Mouse (Mus musculus) limb, embryonic 11.5 days (tissue): ENCODE data around the gene Inpp5d. TPM values are rescaled to one million over a fixed set of nuclear protein-coding genes. Genes with fewer than 3 reads are reported as not detected.

Experiments
- ATAC-seq: fragments of 200-750 bp; cut with Nextera tagmentation; 2 replicates; pipeline ENCODE4 v1.8.0; 2017; ENCODE audit warnings: low read depth; ENCODE audit not compliant: insufficient number of reproducible peaks, low FRiP score, low TSS enrichment
- DNase-seq: peaks from one replicate; pipeline ENCODE4 v3.0.0-alpha.2; 2015; ENCODE audit warnings: low spot score
- H3K27ac ChIP-seq: fragments of 300-500 bp; sonication (generic); replicated peaks from 2 replicates; pipeline ENCODE4 v1.5.1; 2014; ENCODE audit warnings: low read depth, mild to moderate bottlenecking, low read length
- H3K27me3 ChIP-seq: fragments of 300-500 bp; sonication (generic); 2 replicates; pipeline ENCODE4 v1.6.1; 2014; ENCODE audit warnings: mild to moderate bottlenecking, low read length, mixed read lengths; ENCODE audit not compliant: control insufficient read depth, insufficient read depth
- H3K36me3 ChIP-seq: fragments of 300-500 bp; sonication (generic); 2 replicates; pipeline ENCODE4 v1.6.1; 2014; ENCODE audit warnings: mild to moderate bottlenecking, low read length, moderate library complexity, mixed read lengths; ENCODE audit not compliant: control insufficient read depth, insufficient read depth
- H3K4me1 ChIP-seq: fragments of 300-500 bp; sonication (generic); 2 replicates; pipeline ENCODE4 v1.6.1; 2014; ENCODE audit warnings: low read length, mixed read lengths; ENCODE audit not compliant: control insufficient read depth, insufficient read depth
- H3K4me2 ChIP-seq: fragments of 300-500 bp; sonication (generic); 2 replicates; pipeline ENCODE4 v1.6.1; 2014; ENCODE audit warnings: low read depth, mild to moderate bottlenecking, moderate library complexity; ENCODE audit not compliant: severe bottlenecking
- H3K4me3 ChIP-seq: fragments of 300-500 bp; sonication (generic); 2 replicates; pipeline ENCODE4 v1.5.1; 2014; ENCODE audit warnings: low read depth, low read length
- H3K9ac ChIP-seq: fragments of 300-500 bp; sonication (generic); 2 replicates; pipeline ENCODE4 v1.6.1; 2014; ENCODE audit warnings: mild to moderate bottlenecking, low read length
- H3K9me3 ChIP-seq: fragments of 300-500 bp; sonication (generic); 2 replicates; pipeline ENCODE4 v1.6.1; 2016; ENCODE audit warnings: low read length; ENCODE audit not compliant: control insufficient read depth
- WGBS: fragments of 180-500 bp; shearing (Covaris S2); extraction: QIAGEN DNeasy Blood & Tissue Kit; methylation state at CpG from one replicate; pipeline ENCODE4 v1.1.7; 2014; 5-methylcytosine and 5-hydroxymethylcytosine counted together
- polyA plus RNA-seq: library from polyadenylated mRNA; unstranded; fragments of >200 nt; fragmentation: Nextera tagmentation; extraction: Ambion mirVana; gene quantifications from 2 replicates; pipeline ENCODE4 v1.2.1, GENCODE M21; 2014

The Inpp5d gene
- polyA plus RNA-seq, 1 experiment from 2014 or later, result 5.4 TPM

DNA sequence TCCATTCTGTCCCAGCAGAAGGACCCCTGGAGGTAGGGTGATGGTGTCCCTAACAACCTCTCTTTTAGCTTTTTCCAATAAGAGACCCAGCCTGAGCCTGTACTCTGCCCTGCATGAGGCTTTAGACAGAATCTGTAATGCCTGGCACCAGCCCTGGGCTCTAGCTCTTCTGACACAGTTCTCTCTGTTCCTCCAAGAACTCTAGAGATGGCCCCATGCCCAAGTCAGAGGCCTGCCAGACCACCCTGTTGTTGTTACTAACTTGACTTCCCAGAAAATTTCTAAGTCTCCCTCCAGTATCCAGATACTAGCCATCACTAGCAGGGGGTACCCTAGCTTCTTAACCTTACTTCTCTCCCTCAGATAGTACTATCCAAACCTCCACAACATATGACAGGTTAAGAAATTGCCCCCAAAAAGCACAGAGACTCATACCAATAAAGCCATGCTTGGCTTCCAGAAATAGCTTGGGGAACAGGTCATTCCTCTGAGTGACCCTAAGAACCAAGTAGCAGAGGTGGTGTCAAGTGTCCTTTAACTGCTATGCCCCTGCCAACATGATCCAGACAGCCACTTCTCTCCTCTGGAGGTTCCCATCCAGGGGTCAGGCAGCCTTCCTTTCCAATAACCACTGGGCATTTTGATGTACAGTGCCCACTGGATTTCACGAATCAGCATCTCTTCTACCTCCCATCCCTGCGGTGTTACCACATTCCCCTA lies 5.4 kb upstream of the Inpp5d start:
- no peak for ATAC-seq
- no peaks in the 10 kb centered on the region for H3K4me1 ChIP-seq

DNA sequence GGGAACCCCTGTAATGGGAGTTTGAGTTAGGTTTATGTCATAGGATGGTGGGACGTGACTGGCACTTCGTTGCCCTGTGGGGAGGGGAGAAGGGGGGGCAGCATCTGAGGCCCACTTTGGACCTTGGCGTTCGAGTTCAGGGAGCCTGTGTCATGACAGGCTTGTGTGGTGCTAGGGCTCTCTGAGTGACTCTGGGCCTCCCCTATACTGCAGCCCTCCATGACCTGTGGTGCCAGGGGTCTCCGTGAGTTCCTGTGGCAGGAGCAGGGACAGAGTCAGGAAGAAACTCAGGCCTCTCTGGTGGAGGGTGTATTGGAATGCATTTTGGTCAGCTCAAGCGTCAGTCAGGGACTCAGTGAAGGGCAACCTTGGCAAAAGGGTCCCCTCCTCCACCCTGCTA lies 581 bp downstream of the Inpp5d start:
- Histone ChIP-seq H3K4me2 (no peak overlapping the region), H3K27ac (no peak overlapping the region), H3K4me1 (no peaks in the 10 kb centered on the region), H3K4me3 (no peak overlapping the region), H3K9ac (no peak overlapping the region; the same call in 1 of the 2 replicates), H3K9me3 (no peaks in the 10 kb centered on the region), H3K36me3 (no peaks in the 10 kb centered on the region), H3K27me3 (no peaks in the 10 kb centered on the region)
- WGBS, result 78% methylated on average over 6 of the region's 6 CpGs
- no peak for ATAC-seq
- no peak for DNase-seq

More for the DNA sequence above, 5.4 kb upstream of the Inpp5d start:
- Histone ChIP-seq H3K27ac (no peak overlapping the region), H3K9me3 (no peaks in the 10 kb centered on the region), H3K4me3 (no peak overlapping the region), H3K36me3 (no peaks in the 10 kb centered on the region), H3K4me2 (no peak overlapping the region), H3K27me3 (no peaks in the 10 kb centered on the region), H3K9ac (no peak overlapping the region)
- WGBS, result 93% methylated on average over 2 of the region's 2 CpGs
- DNase-seq, result no peak

DNA sequence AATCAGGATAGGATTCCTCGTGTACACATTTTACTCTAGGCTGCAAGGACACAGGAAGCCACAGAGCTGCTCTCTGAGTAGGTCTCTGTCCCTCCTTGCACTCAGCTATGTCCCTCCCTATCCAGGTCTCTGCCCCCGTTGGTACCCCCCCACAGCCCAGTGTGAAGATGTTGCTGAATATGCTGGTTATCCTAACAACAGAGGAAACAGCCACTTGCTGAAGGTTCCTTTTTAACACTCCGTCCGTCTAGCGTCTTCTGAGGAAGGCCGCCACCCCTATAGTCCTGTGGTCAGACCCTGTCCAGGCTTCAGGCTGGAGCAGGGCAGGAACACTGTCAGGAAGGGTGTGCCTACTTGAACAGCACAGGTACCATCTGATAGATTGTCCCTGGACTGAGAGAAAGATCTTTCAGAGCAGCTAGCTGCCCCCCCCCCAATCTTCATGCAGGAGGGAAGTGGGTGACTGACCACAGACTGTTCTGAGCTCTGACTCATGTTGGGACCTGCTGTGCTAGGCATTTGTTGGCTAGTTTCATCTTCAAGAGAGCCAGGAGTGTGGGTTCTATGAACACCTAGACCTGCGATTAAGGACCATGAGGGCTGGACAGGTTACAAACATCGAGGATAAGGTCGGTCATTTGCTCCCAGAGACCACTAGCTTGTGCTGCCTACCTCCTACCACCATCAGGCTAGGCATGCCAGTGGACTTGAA lies 1.2 kb downstream of the Inpp5d start:
- no peak overlapping the region for H3K27ac ChIP-seq
- no peaks in the 10 kb centered on the region for H3K9me3 ChIP-seq
- H3K9ac ChIP-seq, result no peak overlapping the region
- ATAC-seq (no peak), DNase-seq (no peak)
- H3K4me1 ChIP-seq, result no peaks in the 10 kb centered on the region
- 92% methylated on average over 9 of the region's 9 CpGs for WGBS
- no peaks in the 10 kb centered on the region for H3K36me3 ChIP-seq
- no peak overlapping the region for H3K4me2 ChIP-seq
- no peaks in the 10 kb centered on the region for H3K27me3 ChIP-seq
- no peak overlapping the region for H3K4me3 ChIP-seq

DNA sequence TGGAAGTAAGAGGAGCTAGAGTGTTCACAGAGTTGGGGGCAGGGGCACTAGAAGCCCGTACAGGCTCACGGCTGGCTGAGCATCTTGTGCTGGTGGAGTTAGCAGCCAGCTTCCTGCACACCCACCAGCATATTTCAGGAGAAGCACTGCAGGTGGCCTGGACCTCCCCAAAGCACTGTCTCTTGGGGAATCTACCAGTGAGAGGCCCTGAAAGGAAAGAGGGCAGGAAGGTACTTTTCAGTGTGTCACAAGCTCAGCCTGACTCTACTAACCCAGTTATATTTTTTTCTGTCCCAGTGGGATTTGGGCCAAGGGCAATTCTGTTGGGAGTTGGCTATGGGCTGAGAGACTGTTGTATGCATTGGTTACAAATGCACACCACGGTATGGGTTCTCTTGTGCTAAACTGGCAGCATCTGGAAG lies 1.8 kb downstream of the Inpp5d start:
- H3K4me2 ChIP-seq, result no peak overlapping the region
- WGBS, result 79% methylated on average over 3 of the region's 3 CpGs

DNA sequence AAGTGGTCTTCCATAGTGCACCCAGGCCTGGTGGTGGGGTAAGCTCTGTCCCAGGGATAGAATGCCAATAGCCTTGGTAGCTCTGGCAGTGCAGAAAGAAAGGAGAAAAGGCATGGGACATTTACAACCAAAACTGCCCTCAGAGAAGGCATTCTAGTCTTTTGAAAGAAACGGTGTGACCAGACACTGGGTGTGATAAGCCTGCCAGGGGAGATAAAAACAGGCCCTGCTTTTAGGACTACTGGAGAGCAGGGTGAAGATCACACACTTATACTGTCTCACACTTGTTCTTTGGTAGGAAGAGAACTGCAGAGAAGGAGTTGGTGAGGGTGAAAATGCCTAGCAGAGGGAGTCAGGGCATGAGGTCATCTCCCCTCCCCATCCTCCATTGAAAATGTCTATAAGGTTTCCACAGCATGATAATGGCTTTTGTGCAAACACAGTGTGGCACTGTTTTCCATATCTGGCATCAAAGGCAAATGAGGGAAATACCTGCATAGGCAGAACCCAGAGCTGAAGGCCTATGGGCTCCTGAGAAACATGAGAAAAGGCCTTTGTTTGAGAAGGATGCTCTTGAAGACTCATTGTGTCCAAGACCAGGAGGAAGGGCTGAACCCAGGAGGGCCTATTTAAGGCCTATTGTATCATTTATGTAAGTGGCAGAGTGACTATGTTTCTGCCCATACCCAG lies 4.0 kb downstream of the Inpp5d start:
- ATAC-seq (no peak), DNase-seq (no peak)
- H3K27ac ChIP-seq, result no peak overlapping the region
- 64% methylated on average over 1 of the region's 1 CpGs for WGBS
- no peaks in the 10 kb centered on the region for H3K27me3 ChIP-seq
- H3K4me3 ChIP-seq, result no peak overlapping the region
- H3K4me1 ChIP-seq, result no peaks in the 10 kb centered on the region
- H3K9me3 ChIP-seq, result no peaks in the 10 kb centered on the region
- no peak overlapping the region for H3K4me2 ChIP-seq
- H3K9ac ChIP-seq, result no peak overlapping the region
- H3K36me3 ChIP-seq, result no peaks in the 10 kb centered on the region

More for the DNA sequence above, 1.8 kb downstream of the Inpp5d start:
- H3K4me1 ChIP-seq, result no peaks in the 10 kb centered on the region
- no peak for ATAC-seq
- no peak overlapping the region for H3K4me3 ChIP-seq
- no peaks in the 10 kb centered on the region for H3K36me3 ChIP-seq
- no peak overlapping the region for H3K27ac ChIP-seq
- H3K9me3 ChIP-seq, result no peaks in the 10 kb centered on the region
- no peaks in the 10 kb centered on the region for H3K27me3 ChIP-seq
- no peak overlapping the region for H3K9ac ChIP-seq
- no peak for DNase-seq

DNA sequence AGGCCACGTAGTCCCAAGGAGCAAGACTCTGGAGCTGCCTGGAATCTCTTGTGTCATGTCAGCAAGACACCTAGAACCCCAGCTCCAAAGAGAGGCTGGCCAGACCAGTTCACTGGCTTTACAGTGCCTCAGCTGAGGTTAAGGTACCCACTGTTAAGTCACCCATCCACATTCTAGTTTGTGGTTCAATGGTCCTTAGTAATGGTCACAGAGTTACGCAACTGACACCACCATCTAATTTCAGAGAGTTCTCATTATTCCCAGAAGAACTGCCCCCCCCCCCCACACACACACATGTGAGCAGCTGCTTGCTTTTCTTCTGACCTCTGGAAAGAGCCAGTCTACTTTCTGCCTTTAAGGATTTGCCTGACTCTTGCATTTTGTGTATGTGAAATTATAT lies 4.7 kb downstream of the Inpp5d start:
- DNase-seq, result no peak
- Histone ChIP-seq H3K27me3 (no peaks in the 10 kb centered on the region), H3K4me1 (no peaks in the 10 kb centered on the region), H3K4me3 (no peak overlapping the region), H3K36me3 (no peaks in the 10 kb centered on the region), H3K9me3 (no peaks in the 10 kb centered on the region), H3K4me2 (no peak overlapping the region), H3K27ac (no peak overlapping the region), H3K9ac (no peak overlapping the region)
- ATAC-seq, result no peak
- 86% methylated on average over 2 of the region's 2 CpGs for WGBS

DNA sequence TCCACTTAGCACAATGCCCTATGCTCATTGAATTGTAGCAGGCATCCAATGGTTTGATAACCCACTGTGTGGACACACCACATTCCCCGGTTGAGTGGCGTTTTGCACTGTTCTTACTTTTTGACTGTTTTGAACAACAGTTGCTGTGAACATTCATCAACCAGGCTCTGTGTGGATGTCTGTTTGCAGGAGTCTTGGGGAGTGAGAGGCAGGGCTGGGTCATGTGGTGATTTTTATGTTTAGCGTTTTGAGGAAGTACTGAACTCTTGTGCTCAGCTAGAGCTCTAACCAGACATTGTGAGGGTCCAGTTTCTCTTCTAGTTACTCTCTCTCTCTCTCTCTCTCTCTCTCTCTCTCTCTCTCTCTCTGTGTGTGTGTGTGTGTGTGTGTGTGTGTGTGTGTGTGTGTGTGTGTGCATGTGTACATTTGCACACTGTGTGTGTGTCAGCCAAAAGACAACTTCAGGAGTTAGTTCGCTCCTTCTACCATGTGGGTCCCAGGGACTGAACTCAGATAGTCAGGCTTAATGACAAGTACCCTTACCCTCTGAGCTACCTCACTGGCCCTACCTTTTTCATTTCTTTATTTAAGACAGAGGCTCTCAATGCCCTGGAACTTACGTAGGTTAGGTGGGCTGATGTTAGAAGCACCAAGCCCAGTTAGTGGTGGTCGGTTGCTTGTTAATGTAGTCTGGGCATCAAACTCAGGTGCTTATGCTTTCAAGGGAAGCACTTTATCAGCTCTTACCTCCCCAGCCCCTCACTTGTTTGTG lies 5.3 kb downstream of the Inpp5d start:
- no peak overlapping the region for H3K4me3 ChIP-seq
- no peaks in the 10 kb centered on the region for H3K4me1 ChIP-seq
- 88% methylated on average over 6 of the region's 6 CpGs for WGBS
- no peaks in the 10 kb centered on the region for H3K27me3 ChIP-seq
- H3K9ac ChIP-seq, result no peak overlapping the region
- H3K36me3 ChIP-seq, result no peaks in the 10 kb centered on the region
- H3K9me3 ChIP-seq, result no peaks in the 10 kb centered on the region
- DNase-seq, result no peak
- no peak overlapping the region for H3K27ac ChIP-seq
- H3K4me2 ChIP-seq, result no peak overlapping the region
- ATAC-seq, result no peak

DNA sequence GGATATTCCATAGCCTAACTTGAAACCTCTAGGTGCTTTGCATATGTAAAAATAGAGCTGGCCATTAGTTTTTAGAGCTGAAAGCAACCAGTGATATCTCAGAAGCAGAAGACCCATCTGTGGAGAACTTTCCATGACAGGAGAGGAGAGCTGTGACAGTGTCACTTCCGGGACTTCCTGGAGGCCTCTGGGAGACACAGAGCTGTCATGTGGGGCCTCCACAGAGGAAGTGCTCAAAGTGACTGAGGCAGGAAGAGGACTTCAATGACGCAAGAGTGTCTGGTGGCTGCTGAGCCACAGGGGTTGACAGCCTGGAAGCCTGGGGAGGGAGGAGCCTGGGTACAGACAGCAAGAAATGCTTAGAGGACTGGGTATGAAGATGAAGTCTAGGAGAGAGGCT lies 6.2 kb downstream of the Inpp5d start:
- Histone ChIP-seq H3K27me3 (no peaks in the 10 kb centered on the region), H3K27ac (no peak overlapping the region), H3K36me3 (no peaks in the 10 kb centered on the region), H3K9ac (no peak overlapping the region), H3K4me1 (no peaks in the 10 kb centered on the region), H3K4me3 (no peak overlapping the region), H3K4me2 (no peak overlapping the region), H3K9me3 (no peaks in the 10 kb centered on the region)
- no peak for DNase-seq
- no peak for ATAC-seq
- 57% methylated on average over 2 of the region's 2 CpGs for WGBS
